Mouse (Mus musculus) kidney, postnatal 14 days (tissue): ENCODE measurements around the gene Cdh3.

Source experiments
- DNase-seq: peaks from one replicate; pipeline ENCODE4 v3.0.0; 2022; ENCODE audit warnings: mixed read lengths

Gene Cdh3

GRCm38 (mm10) chr8:106510365-106510975 lies at the start of gene Cdh3:
Cdh3 (plus strand) TSS chr8:106510891.
- peak; percentile 88 for DNase-seq

GRCm38 (mm10) chr8:106462131-106462530 lies 48.6 kb upstream of the Cdh3 start:
- DNase-seq, result no peak

GRCm38 (mm10) chr8:106463795-106464194 lies 46.9 kb upstream of the Cdh3 start:
- DNase-seq, result no peak

GRCm38 (mm10) chr8:106469485-106469884 lies 41.2 kb upstream of the Cdh3 start:
- DNase-seq, result no peak

- DNase-seq, result no peak
These were observed 36.7 kb upstream of the Cdh3 start for GRCm38 (mm10) chr8:106474001-106474400.

- no peak for DNase-seq
These were observed 10.5 kb upstream of the Cdh3 start, which contains the start of gene 6030452D12Rik for GRCm38 (mm10) chr8:106500018-106500685. 6030452D12Rik (plus strand) TSS chr8:106500522.

- DNase-seq, result no peak
These were observed 6.5 kb upstream of the Cdh3 start for GRCm38 (mm10) chr8:106504241-106504640.

- DNase-seq, result no peak
These were observed 5.2 kb upstream of the Cdh3 start for GRCm38 (mm10) chr8:106505328-106505965.

- no peak for DNase-seq
These were observed 4.6 kb upstream of the Cdh3 start for GRCm38 (mm10) chr8:106506106-106506505.

- DNase-seq, result peak; percentile 64
These were observed 2.8 kb upstream of the Cdh3 start for GRCm38 (mm10) chr8:106507761-106508331.

- no peak for DNase-seq
These were observed 2.2 kb upstream of the Cdh3 start for GRCm38 (mm10) chr8:106508456-106508855.

GRCm38 (mm10) chr8:106509079-106509780 lies 1.5 kb upstream of the Cdh3 start:
- DNase-seq, result no peak

- DNase-seq, result peak; percentile 17
These were observed 392 bp downstream of the Cdh3 start for GRCm38 (mm10) chr8:106511065-106511501.

- DNase-seq, result peak; percentile 50
These were observed 895 bp downstream of the Cdh3 start for GRCm38 (mm10) chr8:106511531-106512041.

- peak; percentile 52 for DNase-seq
These were observed 1.9 kb downstream of the Cdh3 start for GRCm38 (mm10) chr8:106512475-106513150.

GRCm38 (mm10) chr8:106515946-106516479 lies 5.3 kb downstream of the Cdh3 start:
- DNase-seq, result no peak

- peak; percentile 54 for DNase-seq
These were observed 5.9 kb downstream of the Cdh3 start for GRCm38 (mm10) chr8:106516581-106516980.

- DNase-seq, result no peak
These were observed 8.1 kb downstream of the Cdh3 start for GRCm38 (mm10) chr8:106518763-106519162.

- no peak for DNase-seq
These were observed 9.9 kb downstream of the Cdh3 start for GRCm38 (mm10) chr8:106520578-106520977.

- no peak for DNase-seq
These were observed 11.2 kb downstream of the Cdh3 start for GRCm38 (mm10) chr8:106521845-106522244.

GRCm38 (mm10) chr8:106526725-106527124 lies 16.0 kb downstream of the Cdh3 start:
- DNase-seq, result no peak
